Comparison of ENCODE assay signal across 25 mouse cellular contexts in the genomic region with DNA sequence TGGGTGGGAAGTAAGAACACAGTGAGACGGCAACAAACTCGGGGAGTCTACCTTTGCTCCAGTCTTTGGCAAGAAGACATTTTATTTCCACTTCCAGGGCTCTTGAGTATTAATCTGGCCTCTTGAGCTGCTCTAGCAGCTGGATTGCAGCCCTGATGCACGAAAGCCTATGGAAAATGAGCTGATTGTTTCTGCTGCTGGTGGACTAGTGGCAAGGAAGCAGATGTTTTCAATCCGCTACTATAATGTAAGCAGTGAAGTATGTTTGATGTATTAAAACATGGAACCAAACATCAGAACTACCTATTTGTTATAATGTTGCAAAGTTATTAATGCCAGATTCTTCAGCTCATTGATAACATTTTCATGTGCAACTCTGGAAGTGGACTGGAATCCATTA.
A peak's percentile ranks its signal among the peaks of the same experiment; 100 is the strongest.
DNase-seq lines count a peak whose midpoint lies in the region; ATAC-seq and TF ChIP-seq lines count a peak whose summit lies in the region.
"Had no signal": no experiment of that assay in that cellular context is flagged by ENCODE, and none has a peak within 500 bp of the region (broad histone marks: within the 10 kb centered on the region; RNA-seq: fewer than 3 reads in every experiment).

No protein-coding gene starts in this region.

- no peaks in the 10 kb centered on the region for H3K36me3 ChIP-seq in lung, embryonic 14.5 days (ENCODE audit: insufficient read depth)
- no peaks in the 10 kb centered on the region for H3K36me3 ChIP-seq in limb, embryonic 13.5 days
- H3K36me3 ChIP-seq: embryonic facial prominence, embryonic 15.5 days; heart, embryonic 10.5 days; heart, embryonic 13.5 days; hindbrain, embryonic 12.5 days; hindbrain, embryonic 15.5 days had no signal

- no peak overlapping the region for H3K9ac ChIP-seq in lung, embryonic 14.5 days
- no peak overlapping the region for H3K9ac ChIP-seq in limb, embryonic 13.5 days
- H3K9ac ChIP-seq: embryonic facial prominence, embryonic 15.5 days; forebrain, postnatal 0 days; heart, embryonic 13.5 days; hindbrain, embryonic 12.5 days; hindbrain, embryonic 15.5 days had no signal

- peak; percentile 26 for DNase-seq in embryo, embryonic 11 days
- DNase-seq in embryo, embryonic 9.5 days (ENCODE audit: extremely low spot score): no peak
- DNase-seq in lung, embryonic 14.5 days: peak; percentile 45
- DNase-seq in lung, postnatal 25 days (ENCODE audit: low spot score): no peak
- DNase-seq in ovary, adult 18-20 months (ENCODE audit: low spot score): no peak
- DNase-seq: adrenal gland, adult 8-10 months; adrenal gland, postnatal 25 days; cerebellum, adult 11-12 months; cerebellum, adult 8-10 months; cerebellum, postnatal 10 days; cerebellum, postnatal 36 days; forebrain, postnatal 0 days; gastrocnemius, postnatal 10 days; gastrocnemius, postnatal 36 days; heart, adult 2 months; heart, postnatal 14 days; heart, postnatal 4 days had no signal

- H3K4me3 ChIP-seq in lung, embryonic 14.5 days (ENCODE audit: low read depth, low read length): no peak overlapping the region
- no peak overlapping the region for H3K4me3 ChIP-seq in limb, embryonic 13.5 days
- H3K4me3 ChIP-seq: embryonic facial prominence, embryonic 15.5 days; heart, adult 2 months; heart, embryonic 10.5 days; heart, embryonic 13.5 days; hindbrain, embryonic 12.5 days; hindbrain, embryonic 15.5 days had no signal

- TF ChIP-seq CTCF in lung, embryonic 14.5 days (IDR thresholded peaks at IDR 0.05; ENCODE audit: low read depth): no peak

- ATAC-seq in lung, embryonic 14.5 days (ENCODE audit: insufficient read depth): no peak; the same call in 1 of the 2 replicates
- peak; percentile 54; the same call in 1 of the 2 replicates for ATAC-seq in limb, embryonic 13.5 days (ENCODE audit: low FRiP score, low read depth)
- ATAC-seq: activated CD4-positive, CD25-positive, alpha-beta regulatory T cell, adult 4 months; forebrain, embryonic 14.5 days; forebrain, postnatal 0 days had no signal

- no peaks in the 10 kb centered on the region for H3K9me3 ChIP-seq in lung, embryonic 14.5 days (ENCODE audit: low read depth, low read length)
- H3K9me3 ChIP-seq in limb, embryonic 13.5 days: no peaks in the 10 kb centered on the region
- H3K9me3 ChIP-seq: embryonic facial prominence, embryonic 15.5 days; heart, embryonic 10.5 days; heart, embryonic 13.5 days; hindbrain, embryonic 12.5 days; hindbrain, embryonic 15.5 days had no signal

- WGBS in lung, embryonic 14.5 days: 51% methylated on average over 4 of the region's 4 CpGs
- WGBS in limb, embryonic 13.5 days: 27% methylated on average over 4 of the region's 4 CpGs

- H3K27me3 ChIP-seq in lung, embryonic 14.5 days (ENCODE audit: insufficient read depth, low read length): no peaks in the 10 kb centered on the region
- peaks cover 11% of the 10 kb centered on the region; the same call in 1 of the 2 replicates for H3K27me3 ChIP-seq in limb, embryonic 13.5 days
- H3K27me3 ChIP-seq: embryonic facial prominence, embryonic 15.5 days; heart, embryonic 13.5 days; hindbrain, embryonic 12.5 days; hindbrain, embryonic 15.5 days had no signal

- H3K27ac ChIP-seq in lung, embryonic 14.5 days (ENCODE audit: low read depth): no peak overlapping the region
- H3K27ac ChIP-seq in limb, embryonic 13.5 days: no peak overlapping the region
- H3K27ac ChIP-seq: embryonic facial prominence, embryonic 15.5 days; heart, adult 2 months; heart, embryonic 10.5 days; heart, embryonic 13.5 days; hindbrain, embryonic 12.5 days; hindbrain, embryonic 15.5 days had no signal

- no peak overlapping the region for H3K4me2 ChIP-seq in lung, embryonic 14.5 days
- H3K4me2 ChIP-seq in limb, embryonic 13.5 days (replicated peaks): no peak overlapping the region
- H3K4me2 ChIP-seq: embryonic facial prominence, embryonic 15.5 days; heart, embryonic 13.5 days; hindbrain, embryonic 12.5 days; hindbrain, embryonic 15.5 days had no signal

- no peaks in the 10 kb centered on the region for H3K4me1 ChIP-seq in lung, embryonic 14.5 days (ENCODE audit: insufficient read depth)
- 0 out of 2 replicates have a peak, but pooled peaks cover 8% of the 10 kb centered on the region for H3K4me1 ChIP-seq in limb, embryonic 13.5 days
- H3K4me1 ChIP-seq: embryonic facial prominence, embryonic 15.5 days; heart, embryonic 10.5 days; heart, embryonic 13.5 days; hindbrain, embryonic 12.5 days; hindbrain, embryonic 15.5 days had no signal

Comparison
In these comparisons a context has a peak if more than half of its experiments do, and no peak if none do; other contexts are left out.
1. DNase-seq: peak in embryo, embryonic 11 days (single experiment) and lung, embryonic 14.5 days (single experiment); none in embryo, embryonic 9.5 days (single experiment), lung, postnatal 25 days (single experiment) and ovary, adult 18-20 months (single experiment).